Mouse (Mus musculus): ENCODE results near the gene Olfr709-ps1.
"Not testable (repeated sequence)": the region's sequence is repeated elsewhere in the genome, so short reads cannot be mapped to it uniquely, and the experiment has no call there.

Gene Olfr709-ps1

DNA sequence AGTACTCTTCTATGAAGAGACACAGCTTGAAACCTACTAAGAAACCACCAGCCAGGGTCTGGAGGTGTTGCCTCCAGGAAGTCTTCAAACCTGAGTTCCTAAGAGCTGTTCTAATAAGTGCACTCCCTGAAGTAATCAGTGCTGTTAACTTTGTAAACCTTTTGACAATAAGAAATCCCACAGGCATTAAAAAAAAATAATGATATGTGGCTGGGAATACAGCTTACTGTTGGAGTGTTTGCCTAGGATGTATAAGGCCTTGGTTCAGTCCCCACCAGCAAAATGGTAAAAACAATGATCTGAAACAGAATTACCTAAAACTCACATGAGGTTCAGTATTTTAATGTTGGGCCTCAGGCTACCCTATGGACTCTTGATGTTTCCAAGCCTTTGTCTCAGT lies at the start of gene Olfr709-ps1:
Olfr709-ps1 (minus strand) TSS at position 101 of the 400 bp plus-strand sequence.
- DNase-seq: no peak

DNA sequence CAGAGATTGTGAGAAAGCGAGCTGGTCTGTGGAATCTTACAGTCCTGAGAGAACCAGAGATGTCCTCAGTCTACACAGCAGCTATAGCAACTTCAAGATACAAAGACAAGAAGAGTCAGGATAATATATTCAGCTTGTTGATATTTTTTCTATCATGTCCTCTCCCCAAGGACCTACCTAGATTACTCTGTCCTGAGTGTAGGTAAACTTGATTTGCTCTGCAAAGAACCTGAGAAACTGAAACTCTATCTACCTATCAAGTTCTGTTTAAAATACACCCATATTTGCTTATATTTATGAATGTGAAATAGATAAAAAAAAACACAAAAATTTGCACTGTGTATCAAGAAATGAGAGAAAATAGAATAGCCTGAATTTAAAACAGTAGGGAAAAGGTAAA lies 43.3 kb upstream of the Olfr709-ps1 start, which contains the start of gene Olfr711:
Olfr711 (minus strand) TSS at position 101 of the 400 bp plus-strand sequence.
- no peak for DNase-seq

DNA sequence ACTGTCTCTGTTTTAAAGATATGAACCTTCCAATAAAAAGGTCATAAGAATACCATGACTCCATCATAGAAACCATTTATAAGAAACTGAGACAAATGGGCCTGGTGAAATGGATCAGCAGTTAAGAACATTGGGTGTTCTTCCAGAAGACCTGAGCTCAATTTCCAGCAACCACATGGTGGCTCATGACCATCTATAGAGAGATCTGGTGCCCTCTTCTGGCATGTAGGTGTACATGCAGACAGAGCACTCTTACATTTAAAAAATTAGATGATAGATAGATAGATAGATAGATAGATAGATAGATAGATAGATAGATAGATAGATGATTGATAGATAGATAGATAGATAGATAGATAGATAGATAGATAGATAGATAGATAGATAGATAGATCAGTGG lies 35.5 kb upstream of the Olfr709-ps1 start:
- not testable (repeated sequence) for DNase-seq

DNA sequence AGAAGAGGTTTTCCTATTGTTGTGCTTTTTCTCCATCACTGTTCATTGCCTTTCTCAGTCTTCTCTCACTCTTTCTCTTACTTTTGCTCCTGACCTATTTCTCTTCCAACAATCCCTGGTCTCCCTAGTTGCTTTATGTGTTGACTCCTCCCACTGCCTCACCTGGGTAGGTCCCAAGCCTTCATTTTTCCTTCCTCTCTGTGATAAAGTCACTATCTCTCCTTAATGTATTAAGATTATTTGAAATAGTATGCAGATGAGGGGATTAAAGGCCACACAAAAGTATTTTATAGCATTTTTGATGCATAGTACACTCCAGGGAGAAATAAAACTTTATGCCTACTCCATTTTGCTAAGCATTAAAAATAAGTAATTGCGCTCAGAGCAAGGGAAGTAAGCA lies 31.8 kb upstream of the Olfr709-ps1 start, which contains the start of gene Olfr6:
Olfr6 (minus strand) TSS at position 101 of the 400 bp plus-strand sequence.
- DNase-seq: no peak

DNA sequence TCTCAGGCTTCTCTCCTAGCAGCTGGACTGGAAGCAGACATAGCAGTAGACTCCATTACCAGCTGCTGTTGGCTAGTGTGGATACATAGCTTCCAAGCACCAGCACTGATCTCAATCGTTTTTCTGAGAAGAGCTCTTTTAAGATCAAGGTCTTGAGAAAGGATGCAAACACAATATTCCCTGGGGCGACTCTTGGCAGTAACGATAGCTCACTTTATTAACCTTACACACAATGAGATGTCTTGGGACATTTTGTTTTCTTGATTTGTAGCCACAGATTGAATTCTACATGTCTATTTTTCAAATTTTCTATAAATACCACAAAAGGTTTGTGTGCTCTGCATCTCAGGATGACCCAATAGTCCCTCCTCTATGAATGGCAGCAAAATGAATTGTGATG lies 16.2 kb upstream of the Olfr709-ps1 start, which contains the start of gene Olfr710:
Olfr710 (minus strand) TSS at position 101 of the 400 bp plus-strand sequence.
- no peak for DNase-seq

DNA sequence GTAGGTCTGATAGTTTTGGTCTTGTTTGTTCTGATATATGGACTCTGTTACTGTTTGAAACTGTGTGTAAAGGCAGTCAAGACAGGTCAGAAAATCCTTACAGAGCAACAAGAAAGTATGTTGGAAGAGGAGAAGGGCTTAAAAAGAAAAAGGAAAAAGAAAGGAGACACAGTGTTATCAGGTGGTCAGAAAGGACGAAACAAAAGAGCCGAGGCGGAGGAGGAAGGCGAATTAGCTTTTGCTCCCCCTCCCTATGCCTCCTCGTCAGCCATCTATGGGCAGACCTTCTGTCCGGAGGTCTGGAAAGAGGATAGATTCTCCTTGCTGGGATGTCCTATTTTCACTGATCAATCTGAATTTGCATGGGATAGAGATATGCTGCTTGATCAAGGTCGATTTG lies 11.1 kb downstream of the Olfr709-ps1 start:
- DNase-seq: not testable (repeated sequence)

DNA sequence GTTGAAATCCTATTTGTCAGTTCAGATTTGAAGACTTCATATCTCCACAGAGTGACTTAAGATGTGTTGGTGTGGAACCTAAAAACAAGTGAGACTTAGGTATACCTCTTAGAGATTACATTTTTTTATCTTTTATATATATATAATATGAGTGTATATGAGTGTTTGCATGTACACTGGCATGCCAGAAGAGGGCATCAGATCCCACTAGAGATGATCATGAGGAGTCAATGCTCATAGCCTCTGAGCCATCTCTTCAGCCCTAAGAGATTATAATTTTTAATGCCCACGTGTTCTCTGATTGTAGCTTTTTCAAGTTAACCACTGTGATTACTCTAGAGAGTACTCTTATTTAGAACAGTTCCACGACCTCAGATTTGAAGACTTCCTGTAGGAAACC lies 24.3 kb downstream of the Olfr709-ps1 start, which contains the start of gene Olfr1532-ps1:
Olfr1532-ps1 (plus strand) TSS at position 326 of the 400 bp plus-strand sequence.
- DNase-seq: no peak

DNA sequence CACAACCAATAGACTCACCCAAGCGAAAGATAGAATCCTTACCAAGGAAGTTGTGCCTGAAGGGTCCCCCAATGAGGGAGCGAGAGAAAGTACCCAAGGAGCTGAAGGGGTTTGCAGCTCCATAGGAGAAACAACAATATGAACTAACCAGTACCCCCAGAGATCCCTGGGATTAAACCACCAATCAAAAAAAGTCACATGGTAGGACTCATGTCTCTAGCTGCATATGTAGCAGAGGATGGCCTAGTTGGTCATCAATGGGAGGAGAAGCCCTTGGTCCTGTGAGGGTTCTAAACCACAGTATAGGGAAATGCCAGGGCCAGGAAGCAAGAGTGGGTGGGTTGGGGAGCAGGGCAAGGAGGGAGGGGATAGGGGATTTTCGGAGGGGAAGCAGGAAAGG lies 30.9 kb downstream of the Olfr709-ps1 start, which contains the start of gene Olfr707:
Olfr707 (minus strand) TSS at position 101 of the 400 bp plus-strand sequence.
- DNase-seq: not testable (repeated sequence)

DNA sequence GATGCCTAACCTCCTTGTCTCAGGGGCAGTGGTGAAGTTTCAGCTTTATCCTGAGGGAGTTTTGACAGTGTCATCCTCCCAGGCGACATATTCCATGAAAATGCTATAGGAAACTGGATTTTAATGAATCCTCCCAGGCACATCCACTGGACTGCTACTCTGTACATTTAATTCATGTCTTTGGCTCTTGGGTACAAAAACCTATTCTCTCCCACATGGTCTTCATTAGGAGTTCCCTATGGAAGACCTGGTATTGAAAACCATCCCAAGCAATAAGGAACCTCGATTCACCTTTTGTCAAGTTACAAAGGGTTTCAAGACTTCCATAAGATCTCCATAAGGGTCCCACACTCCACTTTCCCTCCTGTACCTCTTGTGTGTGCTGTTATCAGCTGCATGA lies 44.0 kb downstream of the Olfr709-ps1 start, which contains the start of gene Olfr706:
Olfr706 (minus strand) TSS at position 101 of the 400 bp plus-strand sequence.
- DNase-seq: no peak

DNA sequence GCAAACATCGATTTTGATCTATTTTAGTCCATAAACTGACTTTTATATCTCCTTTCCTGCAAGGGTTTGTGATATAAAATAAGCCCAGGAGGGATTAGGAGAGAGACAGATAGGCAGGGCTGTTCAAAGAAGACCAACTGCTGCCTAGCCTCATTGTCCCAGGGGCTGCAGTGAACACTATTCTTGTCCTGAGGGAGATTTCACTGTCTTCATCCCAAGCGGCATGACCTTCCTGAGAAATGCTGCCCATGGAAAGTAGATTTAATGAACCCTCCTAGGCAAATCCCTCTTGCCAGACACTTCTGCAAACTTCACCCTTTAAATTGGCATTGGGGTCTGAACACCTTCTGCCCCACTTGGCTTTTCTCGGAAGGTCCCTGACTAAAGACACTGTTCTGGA lies 55.2 kb downstream of the Olfr709-ps1 start, which contains the start of gene Olfr705:
Olfr705 (minus strand) TSS at position 101 of the 400 bp plus-strand sequence.
- no peak for DNase-seq
